Mouse (Mus musculus) gastrocnemius, adult 18-20 months (tissue): Measurements from ENCODE around the gene Iba57. TPM values are rescaled to one million over a fixed set of nuclear protein-coding genes. Genes with fewer than 3 reads are reported as not detected.

ENCODE experiments used
- DNase-seq: peaks from one replicate; pipeline ENCODE4 v3.0.0; 2021; ENCODE audit warnings: low spot score
- total RNA-seq, 2 experiments: library from RNA; stranded (reverse); gene quantifications; 2 replicates each; pipeline ENCODE4 v1.2.3; 2021

Iba57 gene
- total RNA-seq, 2 experiments from 2014 or later: 6.9 to 7.2 TPM

DNA sequence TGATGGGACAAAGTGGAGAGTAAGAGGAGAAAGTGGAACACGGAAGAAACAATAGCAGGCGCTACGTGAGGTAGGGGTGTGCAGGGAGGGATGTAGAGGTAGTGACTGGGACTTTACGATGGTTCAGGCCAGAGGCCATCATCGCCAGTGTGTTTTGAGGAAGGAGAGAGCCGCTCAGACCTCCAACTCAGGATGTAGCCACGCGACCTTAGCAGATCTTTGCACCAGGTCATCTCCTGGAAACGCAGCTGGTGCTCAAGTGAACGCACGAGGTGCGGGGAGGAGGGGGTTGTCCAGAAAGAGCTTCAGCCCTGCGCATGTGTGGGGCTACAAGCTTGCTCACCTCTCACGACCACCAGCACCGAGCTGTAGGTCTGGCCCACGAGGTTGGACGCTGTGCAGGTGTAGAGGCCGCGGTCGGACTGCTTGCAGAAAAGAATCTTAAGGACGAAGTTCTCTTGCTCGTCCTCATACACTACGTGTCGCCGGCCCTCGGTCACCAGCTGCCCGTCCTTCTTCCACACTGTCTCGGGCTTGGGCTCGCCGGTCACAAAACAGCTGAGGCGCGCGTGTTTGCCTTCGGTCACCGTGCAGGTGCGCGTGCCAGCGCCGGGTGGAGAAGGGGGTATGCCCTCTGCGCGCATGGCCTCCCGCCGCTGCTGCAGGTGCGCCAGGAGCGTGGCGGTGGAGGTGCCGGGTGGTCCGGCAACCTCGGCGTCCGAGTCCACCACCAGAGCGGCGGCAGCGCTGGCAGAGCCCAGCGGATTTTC, 28.3 kb downstream of the Iba57 start:
- no peak for DNase-seq

DNA sequence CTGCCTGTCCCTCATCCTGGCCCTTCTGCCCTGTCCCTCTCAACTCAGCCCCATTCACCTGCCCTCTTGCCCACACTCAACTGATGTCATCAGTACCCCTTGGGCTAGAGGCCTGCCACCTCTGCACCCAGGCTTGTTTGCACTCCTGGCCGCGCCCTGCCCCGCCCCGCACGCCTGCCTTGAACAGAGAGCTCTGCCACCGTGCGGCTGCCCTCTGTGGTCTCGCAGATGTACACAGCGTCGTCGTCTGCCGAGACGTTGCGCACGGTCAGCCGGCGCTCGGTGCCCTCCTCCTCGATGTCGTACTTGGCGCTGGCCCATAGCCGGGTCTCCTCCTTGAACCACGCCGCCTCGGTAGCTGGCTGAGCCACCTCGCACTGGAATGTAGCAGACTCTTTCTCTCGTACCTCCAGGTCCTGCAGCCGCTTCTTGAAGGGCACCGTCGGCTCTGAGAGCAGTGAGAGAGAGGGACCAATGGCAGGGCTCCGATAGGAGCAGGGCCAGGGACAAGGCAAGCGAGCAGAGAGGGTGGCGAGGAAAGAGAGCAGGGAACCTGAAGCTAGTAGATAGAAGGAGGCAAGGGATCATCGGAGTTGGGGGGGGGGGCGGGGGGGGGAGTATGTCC, 29.1 kb downstream of the Iba57 start:
- no peak for DNase-seq

DNA sequence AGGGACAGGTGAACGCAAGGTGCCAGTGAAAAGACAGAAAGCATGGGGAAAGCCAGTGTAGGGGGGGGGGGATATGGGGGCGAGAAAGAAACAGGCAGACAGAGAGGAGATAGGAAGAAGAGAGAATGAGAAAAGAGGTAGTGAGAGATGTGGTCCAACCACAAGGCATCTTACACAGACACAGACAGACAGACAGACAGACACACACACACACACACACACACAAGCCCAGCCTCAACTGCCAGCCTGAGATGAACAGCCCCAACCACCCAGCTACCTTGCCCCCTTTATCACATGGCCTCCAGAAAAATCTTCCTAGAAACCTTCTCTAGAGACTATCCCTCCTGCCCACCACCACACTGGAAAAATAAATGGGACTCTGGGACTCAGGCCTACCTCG, 31.5 kb downstream of the Iba57 start:
- no peak for DNase-seq

DNA sequence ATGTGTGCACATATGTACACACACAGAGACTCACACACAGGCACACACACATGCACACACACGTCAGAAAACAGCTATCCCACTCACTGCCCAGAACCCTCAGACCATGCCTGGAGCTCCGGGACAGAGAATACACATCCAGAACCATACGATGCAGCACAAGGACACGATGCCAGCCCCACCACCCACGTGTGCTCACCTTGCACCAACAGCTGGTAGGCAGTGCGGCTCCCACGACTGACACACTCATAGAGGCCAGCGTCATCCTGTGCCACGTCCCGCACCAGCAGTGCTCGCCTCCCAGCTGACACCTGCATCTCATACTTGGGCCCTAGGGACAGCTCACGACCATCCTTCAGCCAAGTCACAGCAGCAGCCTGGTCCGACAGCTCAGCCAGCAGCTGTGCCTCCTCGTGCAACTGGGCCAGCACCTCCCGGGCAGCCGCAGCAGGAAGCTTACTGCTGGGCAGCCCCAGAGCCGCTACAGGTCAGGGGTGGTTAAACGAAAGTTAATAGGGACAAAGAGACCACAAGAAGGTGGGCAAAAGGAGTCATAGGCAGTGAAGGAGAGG, 32.1 kb downstream of the Iba57 start:
- no peak for DNase-seq

DNA sequence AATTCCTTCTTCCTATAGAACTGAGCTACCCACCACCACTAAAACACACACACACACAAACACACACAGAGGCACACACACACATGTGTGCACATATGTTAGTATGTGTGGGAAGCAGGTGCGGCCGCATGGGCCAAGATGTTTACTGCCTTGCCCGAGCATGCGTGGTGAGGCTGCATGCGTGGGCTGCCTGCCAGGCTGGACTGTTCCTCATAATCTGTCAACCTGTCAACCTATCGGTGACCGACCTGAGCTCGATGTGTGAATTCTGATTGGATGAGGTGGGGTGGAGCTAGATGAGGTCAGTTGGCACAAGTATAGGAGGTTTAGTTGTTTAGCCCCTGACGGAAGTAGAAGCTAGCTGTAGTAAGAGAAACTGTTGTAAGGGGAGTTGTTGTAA, 32.8 kb downstream of the Iba57 start:
- DNase-seq: no peak

DNA sequence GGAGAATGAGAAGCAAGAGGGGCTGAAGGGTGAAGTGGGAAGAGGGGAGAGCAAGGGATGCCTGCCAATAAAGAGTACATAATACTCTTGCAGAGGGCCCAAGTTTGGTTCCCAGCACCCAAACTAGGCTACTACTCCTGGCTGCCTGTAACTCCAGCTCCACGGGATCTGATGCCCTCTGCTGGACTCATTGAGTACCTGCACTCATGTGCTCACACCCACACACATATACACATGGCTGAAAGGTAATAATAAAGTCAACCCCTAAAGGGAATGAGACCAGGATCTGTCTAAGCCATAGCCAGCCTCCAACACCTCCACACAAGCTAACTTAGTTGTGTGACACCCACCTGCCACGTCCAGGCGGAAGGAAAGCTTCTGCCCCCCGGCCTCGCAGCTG, 57.6 kb downstream of the Iba57 start:
- no peak for DNase-seq

Other genes with a start within 250 kb of the Iba57 start
- not detected for gene Btnl10, start 245.8 kb downstream of the Iba57 start, total RNA-seq
- gene Rnf187, start 224.8 kb downstream of the Iba57 start, total RNA-seq: 10 to 100 TPM; 88.8 to 90.3 TPM
- gene Hist3h2ba, start 214.8 kb downstream of the Iba57 start, total RNA-seq: under 1 TPM; 0.62 to 0.97 TPM
- 10 to 100 TPM in 1 of 2 experiments, 1 to 10 TPM in 1; 9.1 to 11.1 TPM for gene Hist3h2a, start 209.1 kb downstream of the Iba57 start, total RNA-seq
- gene Trim17, start 209.1 kb downstream of the Iba57 start, total RNA-seq: under 1 TPM; 0.31 to 0.41 TPM
- gene Trim11, start 185.6 kb downstream of the Iba57 start, total RNA-seq: 1 to 10 TPM; 5.9 to 6.5 TPM
- gene Obscn, start 27.3 kb downstream of the Iba57 start, total RNA-seq: 1,000 to 10,000 TPM; 1,684 to 1,873 TPM
- under 1 TPM; 0.23 to 0.33 TPM for gene Gjc2, start 19.5 kb upstream of the Iba57 start, total RNA-seq
- gene Guk1, start 28.5 kb upstream of the Iba57 start, total RNA-seq: 10 to 100 TPM; 32.9 to 38.0 TPM
- gene Mrpl55, start 38.7 kb upstream of the Iba57 start, total RNA-seq: 10 to 100 TPM; 57.0 to 65.8 TPM
- 1 to 10 TPM; 2.3 to 2.6 TPM for gene 2310033P09Rik, start 44.6 kb upstream of the Iba57 start, total RNA-seq
- 100 to 1,000 TPM; 230 to 237 TPM for gene Arf1, start 64.5 kb upstream of the Iba57 start, total RNA-seq
- not detected for gene Wnt3a, start 127.0 kb upstream of the Iba57 start, total RNA-seq
- 1 to 10 TPM; 7.9 to 9.9 TPM for gene Wnt9a, start 143.2 kb upstream of the Iba57 start, total RNA-seq
- not detected for gene Prss38, start 211.9 kb upstream of the Iba57 start, total RNA-seq